Mouse (Mus musculus) lung, adult 18-20 months (tissue): ENCODE results near the gene Nrgn.
A peak's percentile ranks its signal among the peaks of the same experiment; 100 is the strongest.

Experiments
- DNase-seq, 2 experiments: peaks; one replicate each; pipeline ENCODE4 v3.0.0; 2022; ENCODE audit warnings: mixed read lengths in 2 of 2

The Nrgn gene

DNA sequence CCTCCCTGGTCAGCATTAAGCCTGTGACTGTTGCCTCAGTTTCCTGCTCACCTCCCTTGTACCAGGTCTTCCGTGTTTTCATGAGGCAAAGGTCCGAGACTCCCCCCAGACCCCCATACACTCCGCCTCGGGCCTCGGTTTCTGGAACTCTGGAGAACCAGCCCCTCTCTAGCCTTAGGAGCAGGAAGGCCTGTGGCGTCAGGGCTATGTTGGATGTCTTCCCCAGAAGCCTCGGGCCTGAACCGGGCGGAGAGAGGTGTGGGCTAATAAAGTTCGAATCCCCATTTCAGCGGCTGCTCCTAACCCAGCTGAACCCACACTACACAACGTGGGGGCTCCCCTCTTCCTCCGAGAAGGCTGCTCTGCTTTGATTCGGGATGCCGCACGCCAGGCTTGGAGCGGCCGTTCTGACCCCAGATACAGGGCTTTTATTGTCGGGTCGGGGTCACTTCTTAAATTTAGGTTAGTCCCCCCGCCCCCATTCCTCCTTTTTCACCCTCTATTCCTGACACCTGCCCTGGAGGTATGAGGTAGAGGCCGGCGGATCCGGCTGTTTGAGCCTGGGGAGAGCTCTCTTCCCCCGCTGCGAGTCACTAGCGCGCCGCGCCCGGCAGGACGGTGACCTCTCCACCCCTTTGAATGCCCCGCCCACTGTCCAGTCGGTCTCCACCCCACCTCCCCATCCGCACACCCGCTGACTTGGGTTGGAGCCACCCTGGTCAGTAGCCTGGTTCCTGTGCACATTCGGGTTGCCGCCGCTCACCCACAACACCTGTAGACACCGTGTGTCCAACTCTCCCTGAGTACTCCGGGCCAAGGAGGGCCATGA is 25.1 kb downstream of the Nrgn start, which contains the start of gene Esam:
Esam (plus strand) TSS at position 683 of the 829 bp plus-strand sequence.
- DNase-seq = peak; percentile 92 to 95

DNA sequence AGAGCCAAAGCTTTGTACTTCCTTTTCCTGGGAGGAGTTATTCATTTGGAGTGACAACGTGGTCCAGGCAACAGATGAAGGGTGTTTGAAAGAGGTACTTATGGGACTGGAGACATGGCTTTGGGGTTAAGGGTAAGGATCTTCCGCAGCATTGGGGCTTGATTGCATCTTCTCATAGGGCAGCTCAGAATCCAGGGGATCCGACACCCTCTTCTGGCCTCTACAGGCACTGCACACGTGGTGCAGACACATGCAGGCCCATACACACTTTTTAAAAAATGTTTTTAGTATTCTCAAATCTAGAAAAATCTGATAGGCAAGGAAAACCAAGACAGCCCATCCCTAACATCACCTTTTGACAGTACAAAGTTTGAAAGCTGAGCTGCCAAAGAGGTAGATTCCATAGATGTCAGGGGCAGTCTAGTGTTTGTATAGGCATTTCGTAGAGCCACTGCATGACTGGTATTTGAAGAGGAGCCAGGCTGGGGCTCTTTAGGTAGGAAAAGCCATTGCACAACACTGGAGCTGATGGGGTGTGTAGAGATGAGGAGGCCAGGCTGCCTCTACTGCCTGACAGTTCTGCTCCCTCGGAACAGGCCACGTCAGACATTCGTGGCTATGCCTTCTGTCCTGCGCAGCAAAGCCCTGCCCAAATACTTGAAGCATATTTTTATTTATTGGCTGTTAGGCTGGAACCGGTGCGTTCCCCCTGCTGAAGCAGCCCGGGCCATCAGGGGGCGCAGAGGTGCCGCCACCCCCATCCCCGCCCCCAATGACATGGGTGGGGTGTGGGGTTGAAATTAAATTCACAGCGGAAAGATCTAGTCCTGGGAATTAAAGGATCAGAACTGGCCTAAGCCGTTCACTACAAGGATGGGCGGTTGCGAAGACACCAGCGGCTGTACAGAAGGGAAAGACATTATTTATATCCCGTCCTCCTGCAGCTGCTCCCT is 26.0 kb downstream of the Nrgn start:
- peak; percentile 84 to 86 for DNase-seq

DNA sequence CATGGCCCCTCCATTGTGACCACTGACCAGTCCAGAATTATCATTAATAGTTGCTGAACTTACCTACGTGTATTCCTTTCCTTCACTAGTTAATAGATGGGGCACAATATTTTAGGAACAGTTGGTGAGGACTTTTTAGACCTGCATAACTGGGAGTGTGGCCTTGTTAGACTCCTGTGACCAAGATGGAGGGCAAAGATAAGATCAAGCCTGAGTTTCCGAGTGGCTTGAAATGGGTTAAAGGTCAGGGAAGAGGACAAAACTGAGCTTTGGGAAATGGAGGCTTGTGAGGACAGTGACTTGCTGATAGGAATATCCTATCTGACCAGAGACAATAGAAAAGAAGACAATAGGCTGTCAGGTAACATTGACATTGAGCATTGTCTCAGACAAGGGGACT is 27.2 kb downstream of the Nrgn start:
- DNase-seq = no peak

DNA sequence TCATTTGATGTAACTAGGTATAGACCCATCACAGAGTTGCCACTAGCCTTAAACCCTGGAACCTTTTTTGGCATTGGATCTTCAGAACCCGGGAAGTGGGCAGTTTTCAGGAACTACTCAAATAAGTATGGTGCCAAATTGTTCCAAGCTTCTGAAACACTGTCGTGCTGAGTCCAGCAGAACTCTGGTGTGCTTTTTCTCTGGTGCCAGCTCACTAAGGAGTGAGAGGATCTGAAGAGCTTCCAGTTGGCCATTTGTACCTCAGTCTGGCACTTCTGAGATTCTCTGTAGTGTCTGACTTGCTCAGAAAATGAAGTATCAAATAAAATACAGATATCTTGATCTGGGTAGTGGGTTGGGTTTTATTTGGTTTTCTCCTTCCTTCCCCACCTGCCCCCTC is 32.7 kb downstream of the Nrgn start:
- no peak for DNase-seq

DNA sequence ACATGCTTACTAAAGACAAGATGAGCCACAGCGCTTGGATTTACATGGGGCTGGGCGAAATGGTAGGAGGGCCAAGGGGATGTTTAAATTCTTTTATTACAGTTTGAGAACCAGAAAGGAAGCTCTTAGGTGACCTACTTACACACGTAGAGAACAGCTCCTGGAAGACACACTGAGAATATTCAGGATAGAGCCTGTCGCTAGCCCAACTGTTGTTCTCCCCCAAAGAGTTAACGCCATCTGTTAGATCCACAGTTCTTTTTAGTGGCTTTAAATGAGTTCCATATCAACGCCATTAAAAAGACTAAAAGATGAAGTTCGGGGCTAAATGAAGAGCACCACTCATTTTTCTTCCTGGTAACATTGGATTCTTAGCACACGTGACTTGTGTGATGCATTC is 33.7 kb downstream of the Nrgn start:
- no peak for DNase-seq

DNA sequence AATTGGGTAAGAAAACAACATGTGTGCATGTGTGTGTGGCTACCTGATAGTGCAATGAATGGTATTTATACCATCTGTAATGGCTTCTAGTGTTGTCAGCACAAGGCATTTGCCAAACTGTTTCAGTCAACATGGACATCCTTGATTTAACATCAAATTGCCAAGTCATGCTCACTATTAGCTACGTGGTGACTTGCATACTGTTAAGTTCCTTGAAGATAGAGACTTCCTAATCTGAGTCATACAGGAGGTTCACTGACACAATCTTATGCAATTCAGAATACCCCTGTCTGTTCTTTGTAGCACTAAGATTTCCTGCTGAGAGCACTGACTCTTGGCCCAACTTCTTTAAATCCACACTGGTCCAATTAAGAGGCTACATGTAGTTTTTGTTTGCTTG is 35.2 kb downstream of the Nrgn start:
- DNase-seq = no peak

DNA sequence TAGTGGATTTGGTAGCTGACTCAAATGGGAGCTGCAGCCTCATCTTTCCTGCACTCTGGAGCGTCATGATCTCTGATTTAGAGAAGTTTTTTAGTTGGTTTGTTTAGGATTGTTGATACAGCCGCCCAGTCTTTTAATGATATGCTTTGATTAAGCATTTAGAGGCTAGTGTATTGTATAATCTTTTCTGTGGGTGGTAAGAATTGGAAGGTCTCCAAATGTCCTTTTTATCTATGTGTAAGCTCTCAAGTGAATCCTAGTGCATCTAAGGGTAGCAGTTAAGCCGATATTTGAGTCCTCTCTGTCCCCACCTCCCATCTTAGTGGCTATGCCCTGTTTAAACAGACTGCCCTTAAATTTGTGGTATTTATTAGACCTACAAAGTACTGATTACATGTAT is 38.2 kb downstream of the Nrgn start:
- no peak for DNase-seq

DNA sequence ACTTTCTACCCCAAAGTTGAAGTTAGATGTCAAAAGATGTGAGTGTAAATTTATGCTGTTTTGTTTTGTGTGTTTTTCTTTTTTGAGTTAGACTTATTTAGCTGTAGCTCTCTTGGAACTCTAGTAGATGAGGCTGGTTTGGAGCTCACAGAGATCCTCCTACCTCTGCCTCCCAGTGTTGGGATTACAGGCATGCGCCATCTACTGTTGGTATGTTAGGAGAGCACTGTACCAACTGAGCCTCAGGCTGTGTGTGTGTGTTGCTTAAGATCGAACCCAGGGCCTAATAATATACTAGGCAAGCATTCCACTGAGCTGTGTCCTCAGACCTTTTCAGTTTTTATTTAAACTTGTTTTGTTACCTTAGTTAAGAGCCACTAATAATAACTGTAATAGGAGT is 40.6 kb downstream of the Nrgn start:
- no peak for DNase-seq

DNA sequence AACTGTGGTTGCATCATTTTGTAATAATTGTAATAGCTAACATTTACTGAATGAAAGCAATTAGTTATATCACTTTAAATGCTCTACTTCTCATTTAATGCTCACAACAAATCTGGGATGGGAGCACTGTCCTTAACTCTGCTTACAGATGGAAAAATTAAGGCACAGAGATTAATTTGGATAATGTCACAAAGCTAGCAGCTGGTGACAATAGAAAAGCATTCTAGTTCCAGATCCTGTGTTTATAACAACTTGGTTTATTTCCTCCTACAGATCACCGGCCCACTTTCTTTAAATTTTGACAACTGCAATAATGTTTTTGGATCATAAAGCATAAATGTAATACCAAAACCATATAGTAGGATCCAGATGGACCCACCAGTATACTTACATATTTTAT is 46.7 kb downstream of the Nrgn start:
- no peak for DNase-seq

DNA sequence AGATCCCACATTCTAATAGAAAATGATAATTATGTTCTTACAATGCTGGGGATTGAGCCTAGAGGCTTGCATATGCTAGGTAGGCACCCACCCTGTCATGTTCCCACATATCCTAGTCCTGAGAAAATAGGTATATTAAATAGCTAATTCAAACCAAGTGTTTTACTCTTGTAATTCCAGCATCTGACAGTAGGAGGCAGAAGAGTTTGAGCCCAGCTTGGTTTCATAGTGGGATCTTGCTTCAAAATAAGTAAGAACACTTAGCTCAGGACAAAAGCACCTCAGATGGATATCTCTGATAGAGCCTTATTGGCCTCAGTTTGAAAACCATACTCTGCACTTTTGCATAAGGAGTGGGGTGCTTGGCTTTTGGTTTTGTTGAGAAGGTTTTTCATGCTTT is 48.4 kb downstream of the Nrgn start:
- no peak for DNase-seq

DNA sequence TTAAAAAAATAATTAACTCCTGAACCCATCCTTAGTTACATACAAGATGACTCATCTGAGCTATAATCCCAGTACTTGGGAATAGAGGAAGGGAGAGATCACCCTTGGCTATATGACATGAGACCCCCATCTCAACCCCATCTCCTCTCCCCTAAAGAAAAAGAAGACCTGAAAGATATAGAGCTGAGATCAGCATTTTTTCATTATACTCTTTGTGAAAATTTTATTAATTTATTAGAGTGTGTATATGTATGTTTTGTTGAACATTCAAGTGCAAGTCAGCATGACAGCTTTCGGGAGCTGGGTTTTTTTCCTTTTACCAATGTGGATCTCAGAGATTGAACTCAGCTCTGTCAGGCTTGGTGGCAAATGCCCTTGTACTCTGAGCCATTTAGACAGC is 51.5 kb downstream of the Nrgn start:
- no peak for DNase-seq

DNA sequence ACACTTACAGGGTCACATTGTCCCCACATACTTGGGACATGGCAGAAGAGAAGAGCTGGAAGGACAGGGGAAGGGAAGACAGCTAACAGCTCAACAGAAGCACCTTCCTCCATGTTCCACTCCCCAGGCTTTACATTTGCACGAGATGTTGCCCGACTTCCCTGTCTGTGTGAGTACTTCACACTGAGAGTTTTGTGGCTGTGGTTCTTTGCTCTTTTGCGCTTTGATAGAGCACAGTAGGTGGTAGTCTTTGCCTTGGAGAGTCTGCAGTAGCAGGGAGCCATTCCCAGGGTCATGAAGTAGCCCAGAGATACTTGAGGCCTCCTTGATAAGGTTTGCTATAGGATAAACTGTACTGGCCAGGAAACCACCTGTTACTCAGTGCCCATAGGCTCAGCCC is 52.5 kb downstream of the Nrgn start:
- no peak for DNase-seq

DNA sequence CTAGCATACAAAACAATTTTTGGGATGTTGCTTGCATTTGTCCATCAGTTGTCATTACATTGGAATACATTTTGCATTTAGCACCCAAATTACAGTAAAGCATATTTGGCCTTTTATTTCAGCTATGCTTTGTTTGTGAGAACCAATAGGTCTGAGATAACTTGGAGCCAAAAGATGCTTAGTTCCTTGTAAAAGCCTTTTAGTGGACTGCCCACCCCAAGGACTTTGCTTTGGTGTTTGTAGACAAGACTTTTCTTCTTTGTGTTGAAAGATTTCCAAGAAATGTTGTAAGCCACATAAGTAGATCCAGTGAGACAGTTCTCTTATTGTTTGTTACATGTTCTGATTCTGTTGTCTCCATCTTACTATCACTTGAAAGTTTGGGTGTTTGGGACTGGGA is 56.4 kb downstream of the Nrgn start:
- DNase-seq = no peak

DNA sequence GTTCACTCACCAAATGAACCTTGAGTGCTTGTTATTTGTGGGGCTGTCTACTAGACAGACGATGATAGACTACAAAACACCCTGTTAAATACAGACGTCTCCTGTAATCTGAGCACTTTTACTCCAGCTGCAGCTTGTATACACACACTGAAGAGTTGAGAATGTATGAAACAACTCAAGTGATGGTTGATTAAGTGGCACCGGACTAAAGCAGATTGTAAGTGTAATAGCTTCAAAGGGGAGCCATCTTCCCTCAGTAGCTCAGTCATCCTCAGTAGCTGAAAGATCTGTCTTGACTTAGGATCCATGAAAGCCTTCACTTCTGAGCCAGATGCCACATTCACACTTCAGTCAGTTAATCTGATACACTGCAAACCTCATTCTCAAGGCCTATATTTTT is 56.9 kb downstream of the Nrgn start:
- DNase-seq = peak in 1 of 2 experiments; percentile 16
